Mouse (Mus musculus): ENCODE results near the gene Arid5b.

- TF ChIP-seq CTCF (IDR thresholded peaks at IDR 0.05; ENCODE audit: low read depth) (no peak), EP300 (IDR thresholded peaks at IDR 0.05; ENCODE audit: low read depth) (no peak)
Measured at GRCm38 (mm10) chr10:68238707-68239425, 39.7 kb downstream of the Arid5b start.

Data from liver, embryonic 14.5 days (tissue).